Mouse (Mus musculus) layer of hippocampus, adult 8-10 months (tissue): Measurements from ENCODE around the gene 4930539E08Rik. TPM values are rescaled to one million over a fixed set of nuclear protein-coding genes. Genes with fewer than 3 reads are reported as not detected.

Experiments
- DNase-seq, 2 experiments: peaks; one replicate each; pipeline ENCODE4 v3.0.0; 2022; ENCODE audit warnings: low spot score in 2 of 2
- total RNA-seq, 4 experiments: library from RNA; stranded (reverse); gene quantifications; 2 replicates each; pipeline ENCODE4 v1.2.4; 2022

4930539E08Rik gene
- total RNA-seq, 4 experiments from 2014 or later: 3.2 to 6.4 (median 4.9) TPM

GRCm38 (mm10) chr17:28863926-28864325 is 51.2 kb downstream of the 4930539E08Rik start:
- DNase-seq: no peak

GRCm38 (mm10) chr17:28858205-28858604 is 56.9 kb downstream of the 4930539E08Rik start, which contains the start of gene Pnpla1:
TSS of gene Pnpla1 (plus strand) at chr17:28858411.
- no peak for DNase-seq

GRCm38 (mm10) chr17:28856030-28856429 is 59.1 kb downstream of the 4930539E08Rik start:
- DNase-seq: no peak

GRCm38 (mm10) chr17:28855166-28855885 is 59.8 kb downstream of the 4930539E08Rik start:
- DNase-seq: no peak

GRCm38 (mm10) chr17:28854377-28854776 is 60.7 kb downstream of the 4930539E08Rik start:
- no peak for DNase-seq

GRCm38 (mm10) chr17:28850511-28850910 is 64.6 kb downstream of the 4930539E08Rik start:
- no peak for DNase-seq

- DNase-seq: peak in 1 of 2 experiments; percentile 27
Observed at GRCm38 (mm10) chr17:28846974-28847617, 68.0 kb downstream of the 4930539E08Rik start.

Other genes with a start within 250 kb of the 4930539E08Rik start
- gene Slc26a8, start 225.1 kb downstream of the 4930539E08Rik start, total RNA-seq: 10 to 100 TPM in 1 of 4 experiments, 1 to 10 TPM in 3; 6.6 to 10.6 (median 9.4) TPM
- gene Mapk14, start 224.0 kb downstream of the 4930539E08Rik start, total RNA-seq: 10 to 100 TPM; 71.5 to 83.8 (median 77.1) TPM
- gene AC170998.1, start 189.2 kb downstream of the 4930539E08Rik start, total RNA-seq: 1 to 10 TPM; 2.5 to 5.3 (median 3.2) TPM
- gene Mapk13, start 146.0 kb downstream of the 4930539E08Rik start, total RNA-seq: 1 to 10 TPM; 1.0 to 3.5 (median 2.0) TPM
- gene Brpf3, start 114.2 kb downstream of the 4930539E08Rik start, total RNA-seq: 10 to 100 TPM; 39.8 to 56.2 (median 50.5) TPM
- under 1 TPM; 0.43 to 0.84 (median 0.70) TPM for gene Pnpla1, start 56.9 kb downstream of the 4930539E08Rik start, total RNA-seq
- not detected for gene Pxt1, start 28.5 kb upstream of the 4930539E08Rik start, total RNA-seq
- gene Kctd20, start 36.6 kb upstream of the 4930539E08Rik start, total RNA-seq: 10 to 100 TPM; 56.0 to 80.0 (median 62.1) TPM
- gene Stk38, start 92.7 kb upstream of the 4930539E08Rik start, total RNA-seq: 10 to 100 TPM; 56.9 to 81.7 (median 64.5) TPM
- gene Srsf3, start 117.3 kb upstream of the 4930539E08Rik start, total RNA-seq: 100 to 1,000 TPM; 117 to 141 (median 132) TPM
- 10 to 100 TPM in 1 of 4 experiments, 1 to 10 TPM in 3; 7.0 to 12.5 (median 8.8) TPM for gene Cdkn1a, start 175.7 kb upstream of the 4930539E08Rik start, total RNA-seq
- gene Rab44, start 198.8 kb upstream of the 4930539E08Rik start, total RNA-seq: under 1 TPM in 2 of 4 experiments, not detected in 2; 0.16 to 0.30 TPM